ENCODE assay signal across 20 mouse cellular contexts in genomic region chr11:102479581-102479980, GRCm38 (mm10).
"Had no signal": no experiment of that assay in that cellular context is flagged by ENCODE, and none has a peak within 500 bp of the region (broad histone marks: within the 10 kb centered on the region; RNA-seq: fewer than 3 reads in every experiment).

No protein-coding gene starts in this region.

- H3K9ac ChIP-seq: liver, embryonic 15.5 days; lung, embryonic 14.5 days; midbrain, embryonic 12.5 days; neural tube, embryonic 13.5 days; neural tube, embryonic 15.5 days had no signal

- H3K4me1 ChIP-seq: midbrain, embryonic 10.5 days; midbrain, embryonic 12.5 days; neural tube, embryonic 13.5 days; neural tube, embryonic 15.5 days had no signal

- H3K27me3 ChIP-seq: liver, embryonic 15.5 days; midbrain, embryonic 12.5 days; neural tube, embryonic 13.5 days; neural tube, embryonic 15.5 days had no signal

- H3K9me3 ChIP-seq: liver, embryonic 15.5 days; midbrain, embryonic 10.5 days; midbrain, embryonic 12.5 days; neural tube, embryonic 13.5 days; neural tube, embryonic 15.5 days had no signal

- ATAC-seq: midbrain, embryonic 16.5 days had no signal

- H3K4me3 ChIP-seq: liver, embryonic 15.5 days; midbrain, embryonic 10.5 days; midbrain, embryonic 12.5 days; myocyte; neural tube, embryonic 13.5 days; neural tube, embryonic 15.5 days had no signal

- H3K4me2 ChIP-seq: liver, embryonic 15.5 days; lung, embryonic 14.5 days; midbrain, embryonic 12.5 days; neural tube, embryonic 13.5 days; neural tube, embryonic 15.5 days had no signal

- H3K27ac ChIP-seq: liver, embryonic 15.5 days; midbrain, embryonic 10.5 days; midbrain, embryonic 12.5 days; neural tube, embryonic 13.5 days; neural tube, embryonic 15.5 days had no signal

- DNase-seq: lung, adult 18-20 months; lung, embryonic 14.5 days; lung, postnatal 10 days; lung, postnatal 4 days; midbrain, embryonic 14.5 days; retina, postnatal 1 day; right cerebral cortex, adult 18-20 months; right cerebral cortex, postnatal 25 days; right cerebral cortex, postnatal 4 days; spleen, adult 18-20 months; thymus, adult 18-20 months; thymus, postnatal 14 days; thymus, postnatal 36 days had no signal
